In genomic region chr2:163438246-163438618, GRCm38 (mm10) we compare ENCODE assay signal across 8 mouse cellular contexts. TPM values are rescaled to one million over a fixed set of nuclear protein-coding genes. Genes with fewer than 3 reads are reported as not detected.
DNase-seq lines count a peak whose midpoint lies in the region; ATAC-seq and TF ChIP-seq lines count a peak whose summit lies in the region.

Gene Gdap1l1, plus strand, starts transcription at chr2:163438476.

- TF ChIP-seq POLR2A in heart, adult 2 months (IDR thresholded peaks at IDR 0.05; ENCODE audit: insufficient read depth, low read depth, low read length), result no peak

- H3K4me2 ChIP-seq in embryonic facial prominence, embryonic 13.5 days, result peak within 1 kb of the TSS; percentile 57
- peak within 1 kb of the TSS; percentile 50 for H3K4me2 ChIP-seq in intestine, embryonic 16.5 days (ENCODE audit: low read depth, low read length)
- peak within 1 kb of the TSS; percentile 42 for H3K4me2 ChIP-seq in stomach, embryonic 14.5 days (replicated peaks; ENCODE audit: low read depth, low read length)

- H3K79me2 ChIP-seq in heart, adult 2 months (replicated peaks; ENCODE audit: control insufficient read depth, insufficient read depth, low read length), result no peaks in the 10 kb centered on the region

- H3K9me3 ChIP-seq in embryonic facial prominence, embryonic 13.5 days, result no peaks in the 10 kb centered on the region
- no peaks in the 10 kb centered on the region for H3K9me3 ChIP-seq in intestine, embryonic 16.5 days (ENCODE audit: control insufficient read depth, low read length)
- H3K9me3 ChIP-seq in stomach, embryonic 14.5 days (ENCODE audit: control insufficient read depth, low read depth, low read length), result no peaks in the 10 kb centered on the region

- H3K27me3 ChIP-seq in heart, adult 2 months (ENCODE audit: control insufficient read depth, insufficient read depth, low read length), result peaks cover 6% of the 10 kb centered on the region
- H3K27me3 ChIP-seq in embryonic facial prominence, embryonic 13.5 days, result peaks cover 33% of the 10 kb centered on the region
- H3K27me3 ChIP-seq in intestine, embryonic 16.5 days (replicated peaks; ENCODE audit: control insufficient read depth, insufficient read depth, low read length), result peaks cover 9% of the 10 kb centered on the region
- no peaks in the 10 kb centered on the region for H3K27me3 ChIP-seq in stomach, embryonic 14.5 days (ENCODE audit: control insufficient read depth, insufficient read depth, low read length)

- ATAC-seq in embryonic facial prominence, embryonic 13.5 days (ENCODE audit: insufficient number of reproducible peaks, insufficient read depth, low FRiP score, low TSS enrichment, low read depth), result no peak
- ATAC-seq in intestine, embryonic 16.5 days, result no peak; the same call in 1 of the 2 replicates
- ATAC-seq in megakaryocyte progenitor cell, adult 5-6 weeks (replicated peaks; ENCODE audit: poor library complexity), result 0 out of 2 replicates have a peak, but pooled peaks have one; percentile 18
- peak; percentile 65; the same call in 1 of the 2 replicates for ATAC-seq in stomach, embryonic 14.5 days (ENCODE audit: insufficient number of reproducible peaks, insufficient read depth, low FRiP score, low read depth)

- no peak for TF ChIP-seq CTCF in heart, adult 2 months (IDR thresholded peaks at IDR 0.05)

- no peak within 1 kb of the TSS for H3K27ac ChIP-seq in heart, adult 2 months
- no peak within 1 kb of the TSS for H3K27ac ChIP-seq in embryonic facial prominence, embryonic 13.5 days
- no peak within 1 kb of the TSS for H3K27ac ChIP-seq in intestine, embryonic 16.5 days (ENCODE audit: low read length)
- H3K27ac ChIP-seq in stomach, embryonic 14.5 days (ENCODE audit: low read length), result no peak within 1 kb of the TSS

- no peak within 1 kb of the TSS for H3K9ac ChIP-seq in heart, adult 2 months (ENCODE audit: low read depth, low read length)
- H3K9ac ChIP-seq in embryonic facial prominence, embryonic 13.5 days, result no peak within 1 kb of the TSS
- 0 out of 2 replicates have a peak within 1 kb of the TSS, but pooled peaks have one; percentile 31 for H3K9ac ChIP-seq in intestine, embryonic 16.5 days (ENCODE audit: low read depth, low read length)
- no peak within 1 kb of the TSS for H3K9ac ChIP-seq in stomach, embryonic 14.5 days (replicated peaks; ENCODE audit: low read depth, low read length)

- DNase-seq in heart, adult 2 months, result no peak
- DNase-seq in heart, adult 18-20 months, result no peak
- peak; percentile 52 to 59 for DNase-seq in adrenal gland, postnatal 36 days
- DNase-seq in testis, postnatal 14 days (ENCODE audit: low spot score), result no peak

- H3K4me1 ChIP-seq in heart, adult 2 months (ENCODE audit: control insufficient read depth, insufficient read depth, low read length), result no peaks in the 10 kb centered on the region
- peaks cover 8% of the 10 kb centered on the region for H3K4me1 ChIP-seq in embryonic facial prominence, embryonic 13.5 days
- peaks cover 6% of the 10 kb centered on the region; the same call in 1 of the 2 replicates for H3K4me1 ChIP-seq in intestine, embryonic 16.5 days (ENCODE audit: control insufficient read depth, insufficient read depth, low read length)
- no peaks in the 10 kb centered on the region for H3K4me1 ChIP-seq in stomach, embryonic 14.5 days (ENCODE audit: control insufficient read depth, insufficient read depth, low read length)

- WGBS in heart, adult 2 months, result 3% methylated on average over 15 of the region's 18 CpGs
- 1% methylated on average over 17 of the region's 18 CpGs for WGBS in embryonic facial prominence, embryonic 13.5 days
- WGBS in intestine, embryonic 16.5 days, result under 1% methylated on average over 17 of the region's 18 CpGs
- WGBS in stomach, embryonic 14.5 days, result under 1% methylated on average over 13 of the region's 18 CpGs

- no peak for TF ChIP-seq EP300 in heart, adult 2 months (IDR thresholded peaks at IDR 0.05; ENCODE audit: insufficient read depth, low read depth, low read length)

- no peaks in the 10 kb centered on the region for H3K36me3 ChIP-seq in heart, adult 2 months (ENCODE audit: control insufficient read depth, insufficient read depth, low read length)
- H3K36me3 ChIP-seq in embryonic facial prominence, embryonic 13.5 days, result no peaks in the 10 kb centered on the region
- no peaks in the 10 kb centered on the region for H3K36me3 ChIP-seq in intestine, embryonic 16.5 days (ENCODE audit: control insufficient read depth, insufficient read depth, low read length)
- no peaks in the 10 kb centered on the region for H3K36me3 ChIP-seq in stomach, embryonic 14.5 days (ENCODE audit: control insufficient read depth, insufficient read depth, low read length)

- intact Hi-C loops in heart, adult 2 months (cut with DNase I), result no loop called here

- peak within 1 kb of the TSS; percentile 12; the same call in 1 of the 2 replicates for H3K4me3 ChIP-seq in heart, adult 2 months
- H3K4me3 ChIP-seq in embryonic facial prominence, embryonic 13.5 days, result peak within 1 kb of the TSS; percentile 30
- H3K4me3 ChIP-seq in intestine, embryonic 16.5 days (ENCODE audit: low read length), result peak within 1 kb of the TSS; percentile 39
- H3K4me3 ChIP-seq in stomach, embryonic 14.5 days (ENCODE audit: low read depth, low read length), result peak within 1 kb of the TSS; percentile 26

RNA-seq across cellular contexts. Expression of gene Gdap1l1, which starts in this region (rescaled TPM):
- not detected for total RNA-seq in heart, adult 2 months (2021)
- 0.23 and 0.25 TPM in 2 replicates for polyA plus RNA-seq in heart, adult 2 months (2012; rRNA removed)
- not detected for total RNA-seq in heart, adult 18-20 months (2021)
- 1 to 10 TPM; 2.8 to 3.1 TPM for total RNA-seq in adrenal gland, postnatal 36 days (2021)
- 1.9 and 2.8 TPM in 2 replicates for polyA plus RNA-seq in embryonic facial prominence, embryonic 13.5 days (2015; fragmentation: Nextera tagmentation; extraction: Ambion mirVana)
- polyA plus RNA-seq in intestine, embryonic 16.5 days (2015; fragmentation: Nextera tagmentation; extraction: Ambion mirVana), result 3.9 and 5.0 TPM in 2 replicates
- not detected in 2 replicates for total RNA-seq in megakaryocyte progenitor cell, adult 5-6 weeks (2015)
- not detected in 2 replicates for total RNA-seq in megakaryocyte progenitor cell, adult 5-6 weeks (2017)
- polyA plus RNA-seq in stomach, embryonic 14.5 days (2014; fragmentation: Nextera tagmentation; extraction: Ambion mirVana), result 5.3 and 8.4 TPM in 2 replicates

Comparison
In these comparisons a context has a peak if more than half of its experiments do, and no peak if none do; other contexts are left out.
1. Peak in ATAC-seq in megakaryocyte progenitor cell, adult 5-6 weeks; RNA of the gene not detected or under 1 TPM.
2. DNase-seq: peak in adrenal gland, postnatal 36 days (2 of 2); none in heart, adult 2 months (0 of 2), heart, adult 18-20 months (0 of 2) and testis, postnatal 14 days (single experiment).
3. Peak in every context shown above with its lines, with median percentiles within 50 percentile points of each other: H3K4me3 ChIP-seq and H3K4me2 ChIP-seq.